Mouse (Mus musculus) CH12.LX (cell line): ENCODE results near the gene Myl4. TPM values are rescaled to one million over a fixed set of nuclear protein-coding genes. Genes with fewer than 3 reads are reported as not detected.

Experiments
- DNase-seq: peaks from one replicate; pipeline ENCODE4 v3.0.0-alpha.2; 2013; ENCODE audit errors: extremely low read depth
- H3K27ac ChIP-seq: 2 replicates; pipeline ENCODE4 v1.5.1; 2012; ENCODE audit warnings: low read depth, mild to moderate bottlenecking, control low read depth, moderate library complexity; ENCODE audit not compliant: insufficient read depth
- H3K27me3 ChIP-seq: replicated peaks from 2 replicates; pipeline ENCODE3; 2012; ENCODE audit warnings: inconsistent platforms
- H3K36me3 ChIP-seq, 2 experiments: replicated peaks in 1 of 2; 2 replicates each; pipeline versions ENCODE3 to v1.6.1; 2012; ENCODE audit warnings: inconsistent platforms in 1 of 2, low read length in 1 of 2, mild to moderate bottlenecking in 1 of 2, mixed read lengths in 1 of 2, moderate library complexity in 1 of 2; ENCODE audit not compliant: control insufficient read depth in 1 of 2, insufficient read depth in 1 of 2
- H3K4me1 ChIP-seq, 2 experiments: 2 replicates each; pipeline ENCODE4 v1.6.1; 2012; ENCODE audit warnings: inconsistent platforms in 1 of 2, moderate library complexity in 1 of 2; ENCODE audit not compliant: insufficient read depth in 2 of 2, control insufficient read depth in 1 of 2
- H3K4me2 ChIP-seq: 2 replicates; pipeline ENCODE4 v1.6.1; 2012; ENCODE audit warnings: low read depth, mild to moderate bottlenecking, control low read depth; ENCODE audit not compliant: poor library complexity, insufficient read depth, severe bottlenecking
- H3K4me3 ChIP-seq, 3 experiments: fragments of 150-350 bp in 1 of 3; sonication (generic) in 1 of 3; replicated peaks in 1 of 3; 2 replicates each; pipeline versions ENCODE3 to v1.5.1; 2011 to 2012; ENCODE audit warnings: low read depth in 2 of 3, low read length in 2 of 3, mild to moderate bottlenecking in 2 of 3, moderate library complexity in 2 of 3, control low read depth in 1 of 3, improper control_type of control experiment in 1 of 3, inconsistent platforms in 1 of 3, mixed read lengths in 1 of 3; ENCODE audit not compliant: poor library complexity in 1 of 3
- H3K79me2 ChIP-seq: replicated peaks from 2 replicates; pipeline ENCODE4 v1.6.1; 2012; ENCODE audit warnings: mild to moderate bottlenecking, moderate library complexity; ENCODE audit not compliant: control insufficient read depth, poor library complexity, insufficient read depth, severe bottlenecking; ENCODE audit errors: extremely low read depth
- H3K9ac ChIP-seq: 2 replicates; pipeline ENCODE4 v1.6.1; 2012; ENCODE audit warnings: low read depth, mild to moderate bottlenecking, control low read depth, moderate library complexity; ENCODE audit not compliant: insufficient read depth
- H3K9me3 ChIP-seq: replicated peaks from 2 replicates; pipeline ENCODE3; 2012; ENCODE audit warnings: low read length, inconsistent platforms, mixed read lengths
- BHLHE40 ChIP-seq: IDR thresholded peaks from 2 replicates; pipeline ENCODE4 v1.6.1; 2011; ENCODE audit warnings: mild to moderate bottlenecking, low read depth, low read length, improper control_type of control experiment
- CHD1 ChIP-seq: IDR thresholded peaks from 2 replicates; pipeline ENCODE4 v1.6.1; 2012; ENCODE audit warnings: low read depth, low read length, improper control_type of control experiment, inconsistent platforms
- CHD2 ChIP-seq: IDR thresholded peaks from 2 replicates; pipeline ENCODE4 v1.6.1; 2011; ENCODE audit warnings: low read length, improper control_type of control experiment
- CTCF ChIP-seq, 2 experiments: IDR thresholded peaks in 1 of 2; conservative IDR thresholded peaks in 1 of 2; 2 replicates each; pipeline ENCODE4 v1.5.1; 2011 to 2012; ENCODE audit warnings: low read depth in 2 of 2, low read length in 2 of 2, improper control_type of control experiment in 1 of 2, inconsistent platforms in 1 of 2, mild to moderate bottlenecking in 1 of 2, moderate library complexity in 1 of 2
- E2F4 ChIP-seq: IDR thresholded peaks from 2 replicates; pipeline ENCODE4 v1.6.1; 2011; ENCODE audit warnings: low read depth, low read length, improper control_type of control experiment; ENCODE audit not compliant: insufficient replicate concordance
- ELF1 ChIP-seq: IDR thresholded peaks from 2 replicates; pipeline ENCODE4 v1.6.1; 2014; ENCODE audit warnings: low read depth, mild to moderate bottlenecking, inconsistent platforms, low read length, improper control_type of control experiment
- EP300 ChIP-seq: IDR thresholded peaks from 2 replicates; pipeline ENCODE4 v1.6.1; 2011; ENCODE audit warnings: low read length, improper control_type of control experiment
- ETS1 ChIP-seq: conservative IDR thresholded peaks from 2 replicates; pipeline ENCODE4 v1.6.1; 2012; ENCODE audit warnings: low read depth, mild to moderate bottlenecking, inconsistent platforms, low read length, improper control_type of control experiment, moderate library complexity
- GABPA ChIP-seq: IDR thresholded peaks from 2 replicates; pipeline ENCODE4 v1.6.1; 2012; ENCODE audit warnings: low read depth, low read length, improper control_type of control experiment, inconsistent platforms; ENCODE audit not compliant: insufficient replicate concordance
- IRF4 ChIP-seq: IDR thresholded peaks from 2 replicates; pipeline ENCODE4 v1.6.1; 2014; ENCODE audit warnings: low read depth, mild to moderate bottlenecking, inconsistent platforms, low read length, improper control_type of control experiment
- JUN ChIP-seq: IDR thresholded peaks from 2 replicates; pipeline ENCODE4 v1.6.1; 2011; ENCODE audit warnings: low read depth, mild to moderate bottlenecking, low read length, improper control_type of control experiment, moderate library complexity; ENCODE audit not compliant: insufficient read depth
- KAT2A ChIP-seq: IDR thresholded peaks from 2 replicates; pipeline ENCODE4 v1.6.1; 2012; ENCODE audit warnings: low read length, improper control_type of control experiment, inconsistent platforms; ENCODE audit not compliant: insufficient replicate concordance
- MAFK ChIP-seq: IDR thresholded peaks from 2 replicates; pipeline ENCODE4 v1.6.1; 2011; ENCODE audit warnings: low read length, improper control_type of control experiment; ENCODE audit not compliant: insufficient replicate concordance
- MAX ChIP-seq: IDR thresholded peaks from 2 replicates; pipeline ENCODE4 v1.6.1; 2011; ENCODE audit warnings: low read length, improper control_type of control experiment
- MAZ ChIP-seq: IDR thresholded peaks from 2 replicates; pipeline ENCODE4 v1.6.1; 2012; ENCODE audit warnings: low read depth, mild to moderate bottlenecking, inconsistent platforms, low read length, improper control_type of control experiment, moderate library complexity
- MEF2A ChIP-seq: IDR thresholded peaks from 2 replicates; pipeline ENCODE4 v1.6.1; 2014; ENCODE audit warnings: low read depth, mild to moderate bottlenecking, inconsistent platforms, low read length, improper control_type of control experiment, borderline replicate concordance
- MXI1 ChIP-seq: IDR thresholded peaks from 2 replicates; pipeline ENCODE4 v1.6.1; 2011; ENCODE audit warnings: mild to moderate bottlenecking, low read depth, low read length, improper control_type of control experiment
- MYC ChIP-seq: IDR thresholded peaks from 2 replicates; pipeline ENCODE4 v1.6.1; 2011; ENCODE audit warnings: low read depth, mild to moderate bottlenecking, improper control_type of control experiment, low read length
- NELFE ChIP-seq: IDR thresholded peaks from 2 replicates; pipeline ENCODE4 v1.6.1; 2011; ENCODE audit warnings: low read depth, low read length, improper control_type of control experiment
- PAX5 ChIP-seq: IDR thresholded peaks from 2 replicates; pipeline ENCODE4 v1.6.1; 2012; ENCODE audit warnings: low read length, inconsistent platforms, mixed read lengths
- POLR2A ChIP-seq: IDR thresholded peaks from 2 replicates; pipeline ENCODE4 v1.6.1; 2011; ENCODE audit warnings: low read depth, mild to moderate bottlenecking, improper control_type of control experiment, low read length
- POLR2AphosphoS2 ChIP-seq: IDR thresholded peaks from 2 replicates; pipeline ENCODE4 v1.6.1; 2011; ENCODE audit warnings: low read depth, low read length, improper control_type of control experiment
- RCOR1 ChIP-seq: conservative IDR thresholded peaks from 2 replicates; pipeline ENCODE4 v1.6.1; 2012; ENCODE audit warnings: low read depth, mild to moderate bottlenecking, inconsistent platforms, low read length, improper control_type of control experiment
- SMC3 ChIP-seq: IDR thresholded peaks from 2 replicates; pipeline ENCODE4 v1.6.1; 2011; ENCODE audit warnings: low read depth, low read length, improper control_type of control experiment
- TBP ChIP-seq: conservative IDR thresholded peaks from 2 replicates; pipeline ENCODE4 v1.6.1; 2011; ENCODE audit warnings: low read depth, low read length, improper control_type of control experiment
- TCF12 ChIP-seq: IDR thresholded peaks from 2 replicates; pipeline ENCODE4 v1.6.1; 2014; ENCODE audit warnings: low read depth, mild to moderate bottlenecking, inconsistent platforms, low read length, improper control_type of control experiment
- UBTF ChIP-seq: IDR thresholded peaks from 2 replicates; pipeline ENCODE4 v1.6.1; 2012; ENCODE audit warnings: low read depth, mild to moderate bottlenecking, inconsistent platforms, low read length, improper control_type of control experiment, moderate library complexity
- USF1 ChIP-seq: IDR thresholded peaks from 2 replicates; pipeline ENCODE4 v1.6.1; 2014; ENCODE audit warnings: low read depth, mild to moderate bottlenecking, inconsistent platforms, low read length, improper control_type of control experiment
- USF2 ChIP-seq: conservative IDR thresholded peaks from 2 replicates; pipeline ENCODE4 v1.6.1; 2011; ENCODE audit warnings: low read depth, low read length, improper control_type of control experiment
- ZKSCAN1 ChIP-seq: IDR thresholded peaks from 2 replicates; pipeline ENCODE4 v1.6.1; 2012; ENCODE audit warnings: low read depth, inconsistent platforms, low read length, improper control_type of control experiment, borderline replicate concordance
- ZMIZ1 ChIP-seq: IDR thresholded peaks from 2 replicates; pipeline ENCODE4 v1.6.1; 2012; ENCODE audit warnings: low read depth, mild to moderate bottlenecking, inconsistent platforms, low read length, improper control_type of control experiment
- dilution Hi-C: fragments of 300-500 bp; cut with MboI; formaldehyde crosslinking; loops from 2 replicates; pipeline ENCODE4 v1.14.3; 2020; ENCODE audit warnings: low sequenced_read_pairs; ENCODE audit not compliant: extremely low pct_unique_long_range_greater_than_20kb, extremely low pct_ligation_motif_present
- in situ Hi-C: fragments of 300-500 bp; cut with MboI; formaldehyde crosslinking; loops from 3 replicates; pipeline ENCODE4 v1.14.3; 2019; ENCODE audit warnings: low sequenced_read_pairs, low pct_ligation_motif_present, low pct_unique_long_range_greater_than_20kb, mixed read lengths
- polyA plus RNA-seq: library from polyadenylated mRNA; unstranded; fragments of >175 nt; gene quantifications from 2 replicates; pipeline ENCODE4 v1.2.1, GENCODE M21; 2012; ENCODE audit warnings: low read depth; ENCODE audit not compliant: insufficient read length
- total RNA-seq, 2 experiments: library from RNA; depleted of rRNA; stranded (reverse); fragments of 300-350 nt in 1 of 2; fragments of >200 nt in 1 of 2; gene quantifications; 2 replicates each; pipeline ENCODE4 v1.2.3; 2012 to 2014

The Myl4 gene
- total and polyA plus RNA-seq, 3 experiments, result 39.4 to 83.0 (median 55.9) TPM

GRCm38 (mm10) chr11:104604192-104604591 lies 53.7 kb downstream of the Myl4 start:
- H3K9ac ChIP-seq, result no peak overlapping the region
- H3K79me2 ChIP-seq, result no peaks in the 10 kb centered on the region
- no peak for DNase-seq
- no peaks in the 10 kb centered on the region for H3K27me3 ChIP-seq
- H3K9me3 ChIP-seq, result no peaks in the 10 kb centered on the region
- H3K27ac ChIP-seq, result no peak overlapping the region
- H3K4me2 ChIP-seq, result no peak overlapping the region
- no peak overlapping the region for H3K4me3 ChIP-seq
- no peak for TF ChIP-seq MAX
- TF ChIP-seq RCOR1, result no peak
- TF ChIP-seq IRF4, result no peak
- TF ChIP-seq KAT2A, result no peak
- TF ChIP-seq USF1, result no peak
- TF ChIP-seq USF2, result no peak
- TF ChIP-seq MAFK, result no peak
- TF ChIP-seq MAZ, result no peak
- no peak for TF ChIP-seq TBP
- TF ChIP-seq ELF1, result no peak
- TF ChIP-seq TCF12, result no peak
- no peak for TF ChIP-seq CHD2
- TF ChIP-seq MYC, result no peak
- TF ChIP-seq MEF2A, result no peak
- TF ChIP-seq POLR2AphosphoS2, result no peak
- no peak for TF ChIP-seq POLR2A
- no peak for TF ChIP-seq ZKSCAN1
- H3K4me1 ChIP-seq, result peaks cover 6 to 31% of the 10 kb centered on the region in 2 experiments
- no peaks in the 10 kb centered on the region for H3K36me3 ChIP-seq
- in situ Hi-C loops, result no loop called here
- dilution Hi-C loops, result no loop called here

- Histone ChIP-seq H3K27ac (no peak within 1 kb of the TSS), H3K36me3 (no peaks in the 10 kb centered on the region), H3K9ac (peak within 1 kb of the TSS; percentile 63), H3K27me3 (no peaks in the 10 kb centered on the region), H3K4me1 (peaks cover 11 to 42% of the 10 kb centered on the region in 2 experiments), H3K4me2 (peak within 1 kb of the TSS; percentile 72), H3K79me2 (no peaks in the 10 kb centered on the region), H3K4me3 (peak within 1 kb of the TSS; percentile 51 to 68 (median 66)), H3K9me3 (no peaks in the 10 kb centered on the region)
- DNase-seq, result peak; percentile 74
- dilution Hi-C loops, result no loop called here
- in situ Hi-C loops, result no loop called here
- TF ChIP-seq KAT2A (no peak), ZKSCAN1 (no peak), TCF12 (peak; percentile 6; the same call in 1 of the 2 replicates), PAX5 (no peak), MAFK (no peak), ETS1 (peak; percentile 25), EP300 (0 out of 2 replicates have a peak, but pooled peaks have one; percentile 21), CTCF (conservative IDR thresholded peaks at IDR 0.05 in 1 of 2, IDR thresholded peaks at IDR 0.05 in 1 of 2; ENCODE audit: low read depth in 2 of 2, low read length in 2 of 2) (peak in 1 of 2 experiments; percentile 67; a peak in 2 of 4 replicates), E2F4 (no peak), CHD1 (no peak), SMC3 (peak; percentile 47), MXI1 (no peak), ZMIZ1 (no peak), USF2 (no peak), UBTF (peak; percentile 83), TBP (no peak), ELF1 (peak; percentile 77), MAX (no peak), JUN (no peak), BHLHE40 (peak; percentile 34; the same call in 1 of the 2 replicates), GABPA (no peak), NELFE (no peak), CHD2 (no peak)
Observed at GRCm38 (mm10) chr11:104607491-104608245, 57.2 kb downstream of the Myl4 start, which contains the start of gene Itgb3. TSS of gene Itgb3 (plus strand) at chr11:104608000.
